ENCODE assay signal across 8 mouse cellular contexts in genomic region chr4:98924071-98924905, GRCm38 (mm10). TPM values are rescaled to one million over a fixed set of nuclear protein-coding genes. Genes with fewer than 3 reads are reported as not detected.
DNase-seq lines count a peak whose midpoint lies in the region; ATAC-seq and TF ChIP-seq lines count a peak whose summit lies in the region.

No protein-coding gene starts in this region.

- H3K27me3 ChIP-seq in heart, embryonic 14.5 days (ENCODE audit: control insufficient read depth, insufficient read depth, low read length): no peaks in the 10 kb centered on the region
- no peaks in the 10 kb centered on the region for H3K27me3 ChIP-seq in limb, embryonic 12.5 days
- no peaks in the 10 kb centered on the region for H3K27me3 ChIP-seq in midbrain, postnatal 0 days (ENCODE audit: insufficient read depth, low read length)

- in situ Hi-C loops in ES-E14 (cut with MboI; ENCODE audit: low sequenced_read_pairs in 2 of 2, unreplicated experiment in 2 of 2): no loop called here

- no peak for TF ChIP-seq CTCF in gastrocnemius, adult 2 months (IDR thresholded peaks at IDR 0.05)
- TF ChIP-seq CTCF in midbrain, postnatal 0 days (IDR thresholded peaks at IDR 0.05): no peak

- peak overlapping the region; percentile 83 for H3K4me2 ChIP-seq in heart, embryonic 14.5 days (ENCODE audit: low read length)
- H3K4me2 ChIP-seq in limb, embryonic 12.5 days: peak overlapping the region; percentile 77
- peak overlapping the region; percentile 73 for H3K4me2 ChIP-seq in midbrain, postnatal 0 days (ENCODE audit: low read depth, low read length, poor library complexity, severe bottlenecking)

- H3K36me3 ChIP-seq in ES-E14 (ENCODE audit: control insufficient read depth, insufficient read depth, low read length, poor library complexity, severe bottlenecking): no peaks in the 10 kb centered on the region
- H3K36me3 ChIP-seq in heart, embryonic 14.5 days (ENCODE audit: control insufficient read depth, insufficient read depth, low read length): peaks cover 9% of the 10 kb centered on the region
- H3K36me3 ChIP-seq in limb, embryonic 12.5 days: peaks cover 7% of the 10 kb centered on the region
- no peaks in the 10 kb centered on the region for H3K36me3 ChIP-seq in midbrain, postnatal 0 days (ENCODE audit: insufficient read depth, low read length)

- H3K4me1 ChIP-seq in ES-E14 (ENCODE audit: control insufficient read depth in 2 of 2, insufficient read depth in 2 of 2, low read length in 2 of 2, poor library complexity in 1 of 2): peaks cover 2% of the 10 kb centered on the region in 2 experiments; a peak in 1 of 4 replicates
- H3K4me1 ChIP-seq in heart, embryonic 14.5 days (ENCODE audit: control insufficient read depth in 2 of 2, insufficient read depth in 2 of 2, low read length in 2 of 2): peaks cover 5 to 14% of the 10 kb centered on the region in 2 experiments
- peaks cover 17% of the 10 kb centered on the region for H3K4me1 ChIP-seq in limb, embryonic 12.5 days (replicated peaks)
- peaks cover 4% of the 10 kb centered on the region; the same call in 1 of the 2 replicates for H3K4me1 ChIP-seq in midbrain, postnatal 0 days (ENCODE audit: insufficient read depth, low read length)

- WGBS in heart, embryonic 14.5 days: under 1% methylated on average over 55 of the region's 66 CpGs
- under 1% methylated on average over 65 of the region's 66 CpGs for WGBS in limb, embryonic 12.5 days
- under 1% methylated on average over 37 of the region's 66 CpGs for WGBS in midbrain, postnatal 0 days

- H3K9me3 ChIP-seq in ES-E14 (ENCODE audit: control insufficient read depth, insufficient read depth, low read depth, low read length): no peaks in the 10 kb centered on the region
- H3K9me3 ChIP-seq in heart, embryonic 14.5 days (ENCODE audit: control insufficient read depth, low read length): no peaks in the 10 kb centered on the region
- no peaks in the 10 kb centered on the region for H3K9me3 ChIP-seq in limb, embryonic 12.5 days
- no peaks in the 10 kb centered on the region for H3K9me3 ChIP-seq in midbrain, postnatal 0 days (ENCODE audit: low read length)

- peak overlapping the region; percentile 95 for H3K9ac ChIP-seq in ES-E14 (ENCODE audit: insufficient read depth, low read depth, low read length, poor library complexity, severe bottlenecking)
- peak overlapping the region; percentile 94 for H3K9ac ChIP-seq in heart, embryonic 14.5 days (ENCODE audit: low read length)
- peak overlapping the region; percentile 95 for H3K9ac ChIP-seq in limb, embryonic 12.5 days (replicated peaks)
- peak overlapping the region; percentile 74 for H3K9ac ChIP-seq in midbrain, postnatal 0 days (replicated peaks; ENCODE audit: low read length, poor library complexity, severe bottlenecking)

- H3K27ac ChIP-seq in gastrocnemius, adult 2 months: peak overlapping the region; percentile 98
- H3K27ac ChIP-seq in ES-E14 (ENCODE audit: insufficient read depth, low read depth, low read length, poor library complexity, severe bottlenecking): peak overlapping the region; percentile 93
- peak overlapping the region; percentile 98 to 100 for H3K27ac ChIP-seq in heart, embryonic 14.5 days (replicated peaks in 1 of 2; ENCODE audit: control insufficient read depth in 1 of 2, insufficient read depth in 1 of 2, low read depth in 2 of 2, low read length in 2 of 2)
- peak overlapping the region; percentile 100 for H3K27ac ChIP-seq in limb, embryonic 12.5 days
- peak overlapping the region; percentile 99 for H3K27ac ChIP-seq in midbrain, postnatal 0 days (ENCODE audit: low read depth, low read length)

- intact Hi-C loops in gastrocnemius, adult 2 months (cut with DNase I): no loop called here

- ATAC-seq in heart, embryonic 14.5 days (ENCODE audit: insufficient number of reproducible peaks, insufficient read depth, low FRiP score, low read depth): peak; percentile 6; the same call in 1 of the 2 replicates
- 0 out of 2 replicates have a peak, but pooled peaks have one; percentile 12 for ATAC-seq in limb, embryonic 12.5 days (ENCODE audit: insufficient number of reproducible peaks, insufficient read depth, low FRiP score, low TSS enrichment, low read depth)
- ATAC-seq in midbrain, postnatal 0 days (ENCODE audit: low FRiP score): peak; percentile 13
- no peak for ATAC-seq in monocyte, adult 5-6 weeks (replicated peaks; ENCODE audit: insufficient number of reproducible peaks, low FRiP score, low TSS enrichment, poor library complexity, severe bottlenecking)

- H3K4me3 ChIP-seq in gastrocnemius, adult 2 months: peak overlapping the region; percentile 95
- H3K4me3 ChIP-seq in ES-E14 (ENCODE audit: insufficient read depth in 1 of 2, low read depth in 1 of 2, low read length in 2 of 2, poor library complexity in 1 of 2, severe bottlenecking in 1 of 2): peak overlapping the region; percentile 66 to 99
- peak overlapping the region; percentile 76 to 92 for H3K4me3 ChIP-seq in heart, embryonic 14.5 days (ENCODE audit: control insufficient read depth in 1 of 2, insufficient read depth in 1 of 2, low read depth in 1 of 2, low read length in 2 of 2)
- H3K4me3 ChIP-seq in limb, embryonic 12.5 days (replicated peaks): peak overlapping the region; percentile 97
- peak overlapping the region; percentile 91 for H3K4me3 ChIP-seq in midbrain, postnatal 0 days (ENCODE audit: low read depth, low read length)

- DNase-seq in gastrocnemius, adult 2 months: no peak
- DNase-seq in gastrocnemius, adult 18-20 months (ENCODE audit: low spot score): no peak
- no peak for DNase-seq in ES-E14 (ENCODE audit: low read depth, low spot score)
- DNase-seq in cerebellum, adult 8-10 months: peak; percentile 20
- peak; percentile 8 for DNase-seq in midbrain, postnatal 0 days (ENCODE audit: low spot score)

TF ChIP-seq in ES-E14, 5 proteins besides CTCF, POLR2A, EP300 and RAD21:
- no peak for TF ChIP-seq HCFC1 (IDR thresholded peaks at IDR 0.05; ENCODE audit: borderline replicate concordance, insufficient read depth, low read length)
- no peak for TF ChIP-seq ZC3H11A (IDR thresholded peaks at IDR 0.05; ENCODE audit: borderline replicate concordance, low read depth, low read length)
- TF ChIP-seq ZNF384 (IDR thresholded peaks at IDR 0.05; ENCODE audit: low read depth, low read length): no peak
- TF ChIP-seq CHD2 (IDR thresholded peaks at IDR 0.05; ENCODE audit: low read depth, low read length): no peak
- no peak for TF ChIP-seq MAFK (IDR thresholded peaks at IDR 0.05; ENCODE audit: insufficient read depth, low read depth, low read length)

RNA-seq across cellular contexts. Expression of gene Usp1, which starts 0.7 kb away (rescaled TPM):
- total RNA-seq in gastrocnemius, adult 2 months (2021): 10 to 100 TPM; 11.2 to 12.1 TPM
- total RNA-seq in gastrocnemius, adult 18-20 months (2021): 10 to 100 TPM; 11.2 to 12.5 TPM
- total RNA-seq in ES-E14 (2012; rRNA removed): 40.8 and 47.3 TPM in 2 replicates
- 51.8 and 54.4 TPM in 2 replicates for polyA plus RNA-seq in heart, embryonic 14.5 days (2014; fragmentation: Nextera tagmentation; extraction: Ambion mirVana)
- 141 and 145 TPM in 2 replicates for polyA plus RNA-seq in limb, embryonic 12.5 days (2016; fragmentation: Nextera tagmentation; extraction: Ambion mirVana)
- total RNA-seq in midbrain, postnatal 0 days (2014; rRNA removed): 10.6 and 13.0 TPM in 2 replicates
- 19.4 and 22.5 TPM in 2 replicates for polyA plus RNA-seq in midbrain, postnatal 0 days (2015; fragmentation: Nextera tagmentation; extraction: Ambion mirVana)
- 66.1 to 76.2 TPM (median 71.5 TPM) in 3 replicates for total RNA-seq in monocyte, adult 5-6 weeks (2017)

Comparison
In these comparisons a context has a peak if more than half of its experiments do, and no peak if none do; other contexts are left out.
1. DNase-seq: peak in cerebellum, adult 8-10 months (single experiment) and midbrain, postnatal 0 days (single experiment); none in gastrocnemius, adult 2 months (single experiment), gastrocnemius, adult 18-20 months (single experiment) and ES-E14 (single experiment).
2. Peak in every context shown above with its lines, with median percentiles within 50 percentile points of each other: H3K27ac ChIP-seq, H3K4me3 ChIP-seq, H3K9ac ChIP-seq and H3K4me2 ChIP-seq.